Mouse (Mus musculus): ENCODE data around the gene Palld.

DNA sequence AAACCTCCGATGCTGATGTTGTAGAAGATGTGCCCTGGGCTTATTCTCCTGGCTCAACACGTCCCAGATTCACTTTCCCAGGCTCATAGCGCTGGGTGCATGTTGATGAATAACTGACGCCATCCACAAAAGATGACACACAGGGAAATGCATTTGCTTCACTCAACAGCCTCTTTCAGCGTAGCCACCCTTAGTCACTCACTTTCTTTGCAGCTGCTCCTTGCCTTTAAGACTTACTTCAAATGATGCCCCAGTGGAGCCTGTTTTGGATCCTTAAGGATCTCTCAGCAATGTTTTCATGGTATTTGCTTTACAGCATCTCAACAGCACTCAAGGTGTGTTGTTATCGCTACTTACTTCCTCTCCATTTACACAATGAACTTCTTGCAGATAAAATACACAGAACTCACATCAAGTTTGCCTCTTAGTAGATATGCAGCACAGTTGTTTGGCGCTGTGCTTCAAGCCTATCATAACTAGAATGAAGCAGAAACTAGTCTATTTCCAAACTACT, 105.9 kb downstream of the Palld start:
- TF ChIP-seq TAL1 (IDR thresholded peaks at IDR 0.05; ENCODE audit: low read length) (no peak), GATA1 (IDR thresholded peaks at IDR 0.05; ENCODE audit: low read length) (no peak)
